Mouse (Mus musculus): Measurements from ENCODE around the gene Chmp1a. TPM values are rescaled to one million over a fixed set of nuclear protein-coding genes. Genes with fewer than 3 reads are reported as not detected.
A peak's percentile ranks its signal among the peaks of the same experiment; 100 is the strongest.
"Not testable (repeated sequence)": the region's sequence is repeated elsewhere in the genome, so short reads cannot be mapped to it uniquely, and the experiment has no call there.

Gene Chmp1a
- total and polyA plus RNA-seq, 3 experiments = 56.3 to 63.9 (median 58.3) TPM

GRCm38 (mm10) chr8:123234918-123235519 lies 22.5 kb upstream of the Chmp1a start:
- Histone ChIP-seq H3K27me3 (ENCODE audit: control insufficient read depth, insufficient read depth, low read length) (no peaks in the 10 kb centered on the region), H3K79me2 (replicated peaks; ENCODE audit: control insufficient read depth, insufficient read depth, low read length) (no peaks in the 10 kb centered on the region), H3K27ac (no peak overlapping the region), H3K4me3 (peak overlapping the region; percentile 66), H3K36me3 (ENCODE audit: control insufficient read depth, insufficient read depth, low read length) (no peaks in the 10 kb centered on the region), H3K4me1 (ENCODE audit: control insufficient read depth, insufficient read depth, low read length) (peaks cover 4% of the 10 kb centered on the region), H3K9ac (ENCODE audit: low read depth, low read length) (peak overlapping the region; percentile 81)
- 27% methylated on average over 13 of the region's 13 CpGs for WGBS
- no peak for DNase-seq
- intact Hi-C loops (cut with DNase I) = no loop called here
- no peak for TF ChIP-seq EP300 (IDR thresholded peaks at IDR 0.05; ENCODE audit: insufficient read depth, low read depth, low read length)
- TF ChIP-seq POLR2A (IDR thresholded peaks at IDR 0.05; ENCODE audit: insufficient read depth, low read depth, low read length) = 0 out of 2 replicates have a peak, but pooled peaks have one; percentile 1
- no peak for TF ChIP-seq CTCF (IDR thresholded peaks at IDR 0.05)

DNA sequence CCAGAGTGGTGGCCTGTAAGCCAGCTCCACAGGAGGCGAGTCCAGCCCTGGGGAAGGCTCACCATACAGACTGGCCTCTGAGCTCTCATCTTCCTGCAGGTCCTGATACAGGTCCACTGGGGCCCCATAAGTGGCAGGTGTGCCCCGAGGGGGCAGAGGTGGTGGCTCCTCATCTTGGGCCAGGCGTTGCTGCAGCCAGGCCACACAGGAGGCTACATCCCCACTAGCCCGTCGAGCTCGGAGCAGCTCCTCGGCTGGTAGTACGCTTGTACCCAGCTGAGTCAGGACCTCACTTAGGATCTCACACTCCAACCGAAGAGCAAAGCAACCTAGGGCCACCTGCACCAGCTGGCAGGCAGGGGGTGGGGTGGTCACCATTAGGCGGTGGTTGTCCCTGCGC lies 21.2 kb upstream of the Chmp1a start:
- DNase-seq = no peak
- no peaks in the 10 kb centered on the region for H3K36me3 ChIP-seq (ENCODE audit: control insufficient read depth, insufficient read depth, low read length)
- intact Hi-C loops (cut with DNase I) = no loop called here
- H3K27ac ChIP-seq = no peak overlapping the region
- no peaks in the 10 kb centered on the region for H3K27me3 ChIP-seq (ENCODE audit: control insufficient read depth, insufficient read depth, low read length)
- WGBS = 78% methylated on average over 11 of the region's 11 CpGs
- H3K79me2 ChIP-seq (replicated peaks; ENCODE audit: control insufficient read depth, insufficient read depth, low read length) = no peaks in the 10 kb centered on the region
- H3K4me3 ChIP-seq = no peak overlapping the region
- H3K9ac ChIP-seq (ENCODE audit: low read depth, low read length) = no peak overlapping the region
- peaks cover 4% of the 10 kb centered on the region for H3K4me1 ChIP-seq (ENCODE audit: control insufficient read depth, insufficient read depth, low read length)
- TF ChIP-seq CTCF (IDR thresholded peaks at IDR 0.05) (no peak), POLR2A (IDR thresholded peaks at IDR 0.05; ENCODE audit: insufficient read depth, low read depth, low read length) (no peak), EP300 (IDR thresholded peaks at IDR 0.05; ENCODE audit: insufficient read depth, low read depth, low read length) (no peak)

GRCm38 (mm10) chr8:123233300-123233699 lies 20.7 kb upstream of the Chmp1a start:
- Histone ChIP-seq H3K36me3 (ENCODE audit: control insufficient read depth, insufficient read depth, low read length) (no peaks in the 10 kb centered on the region), H3K79me2 (replicated peaks; ENCODE audit: control insufficient read depth, insufficient read depth, low read length) (no peaks in the 10 kb centered on the region), H3K27me3 (ENCODE audit: control insufficient read depth, insufficient read depth, low read length) (no peaks in the 10 kb centered on the region), H3K27ac (no peak overlapping the region), H3K4me3 (no peak overlapping the region), H3K4me1 (ENCODE audit: control insufficient read depth, insufficient read depth, low read length) (peaks cover 4% of the 10 kb centered on the region), H3K9ac (ENCODE audit: low read depth, low read length) (no peak overlapping the region)
- 59% methylated on average over 13 of the region's 13 CpGs for WGBS
- no peak for DNase-seq
- intact Hi-C loops (cut with DNase I) = no loop called here
- TF ChIP-seq POLR2A (IDR thresholded peaks at IDR 0.05; ENCODE audit: insufficient read depth, low read depth, low read length) (no peak), EP300 (IDR thresholded peaks at IDR 0.05; ENCODE audit: insufficient read depth, low read depth, low read length) (no peak), CTCF (IDR thresholded peaks at IDR 0.05) (no peak)

- TF ChIP-seq POLR2A (IDR thresholded peaks at IDR 0.05; ENCODE audit: insufficient read depth, low read depth, low read length) = no peak
- TF ChIP-seq CTCF (IDR thresholded peaks at IDR 0.05) = no peak
- no peak for TF ChIP-seq EP300 (IDR thresholded peaks at IDR 0.05; ENCODE audit: insufficient read depth, low read depth, low read length)
- intact Hi-C loops (cut with DNase I) = no loop called here
- no peak for DNase-seq
- 51% methylated on average over 7 of the region's 7 CpGs for WGBS
- H3K4me1 ChIP-seq (ENCODE audit: control insufficient read depth, insufficient read depth, low read length) = peaks cover 4% of the 10 kb centered on the region
- no peak overlapping the region for H3K9ac ChIP-seq (ENCODE audit: low read depth, low read length)
- H3K27me3 ChIP-seq (ENCODE audit: control insufficient read depth, insufficient read depth, low read length) = no peaks in the 10 kb centered on the region
- no peak overlapping the region for H3K27ac ChIP-seq
- no peak overlapping the region for H3K4me3 ChIP-seq
- H3K79me2 ChIP-seq (replicated peaks; ENCODE audit: control insufficient read depth, insufficient read depth, low read length) = no peaks in the 10 kb centered on the region
- H3K36me3 ChIP-seq (ENCODE audit: control insufficient read depth, insufficient read depth, low read length) = no peaks in the 10 kb centered on the region
These were observed 20.0 kb upstream of the Chmp1a start for GRCm38 (mm10) chr8:123232553-123232952.

DNA sequence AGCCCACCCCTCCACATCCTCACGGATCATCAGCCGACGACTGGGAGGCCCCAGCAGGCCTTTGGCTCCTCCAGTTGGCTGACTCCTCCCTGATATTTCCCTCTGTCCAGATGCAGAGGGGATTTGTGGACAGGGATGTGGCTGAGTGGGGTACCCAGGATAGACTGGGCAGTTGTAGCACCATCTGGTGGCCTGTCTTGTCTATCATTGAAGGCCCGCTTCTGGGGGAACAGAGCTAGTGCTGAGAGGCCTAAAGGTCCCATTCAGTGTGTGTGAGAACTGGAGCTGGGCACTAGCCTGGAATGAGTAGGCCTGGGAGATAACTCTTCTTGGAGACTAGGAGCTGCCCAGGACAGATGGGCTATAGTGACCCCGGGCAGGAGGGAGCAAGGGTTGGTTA lies 19.2 kb upstream of the Chmp1a start:
- DNase-seq = peak in 1 of 2 experiments; percentile 19
- TF ChIP-seq EP300 (IDR thresholded peaks at IDR 0.05; ENCODE audit: insufficient read depth, low read depth, low read length) = no peak
- TF ChIP-seq CTCF (IDR thresholded peaks at IDR 0.05) = peak; percentile 47
- no peak overlapping the region for H3K9ac ChIP-seq (ENCODE audit: low read depth, low read length)
- peaks cover 4% of the 10 kb centered on the region for H3K4me1 ChIP-seq (ENCODE audit: control insufficient read depth, insufficient read depth, low read length)
- intact Hi-C loops (cut with DNase I) = no loop called here
- WGBS = 58% methylated on average over 5 of the region's 5 CpGs
- H3K4me3 ChIP-seq = no peak overlapping the region
- no peaks in the 10 kb centered on the region for H3K79me2 ChIP-seq (replicated peaks; ENCODE audit: control insufficient read depth, insufficient read depth, low read length)
- H3K36me3 ChIP-seq (ENCODE audit: control insufficient read depth, insufficient read depth, low read length) = no peaks in the 10 kb centered on the region
- no peaks in the 10 kb centered on the region for H3K27me3 ChIP-seq (ENCODE audit: control insufficient read depth, insufficient read depth, low read length)
- H3K27ac ChIP-seq = no peak overlapping the region

- H3K27ac ChIP-seq; H3K36me3 ChIP-seq (ENCODE audit: control insufficient read depth, insufficient read depth, low read length); H3K4me3 ChIP-seq; H3K9ac ChIP-seq (ENCODE audit: low read depth, low read length); intact Hi-C loops (cut with DNase I); H3K27me3 ChIP-seq (ENCODE audit: control insufficient read depth, insufficient read depth, low read length); H3K4me1 ChIP-seq (ENCODE audit: control insufficient read depth, insufficient read depth, low read length); DNase-seq; H3K79me2 ChIP-seq (replicated peaks; ENCODE audit: control insufficient read depth, insufficient read depth, low read length): not testable (repeated sequence)
- 79% methylated on average over 11 of the region's 11 CpGs for WGBS
These were observed 17.8 kb upstream of the Chmp1a start for GRCm38 (mm10) chr8:123230326-123230725.
